Mouse (Mus musculus) gastrocnemius, adult 18-20 months (tissue): ENCODE results near the gene Lrp8. TPM values are rescaled to one million over a fixed set of nuclear protein-coding genes. Genes with fewer than 3 reads are reported as not detected.

Source experiments
- DNase-seq: peaks from one replicate; pipeline ENCODE4 v3.0.0; 2021; ENCODE audit warnings: low spot score
- total RNA-seq, 2 experiments: library from RNA; stranded (reverse); gene quantifications; 2 replicates each; pipeline ENCODE4 v1.2.3; 2021

The Lrp8 gene
- total RNA-seq, 2 experiments from 2014 or later = 0.05 to 0.07 TPM

DNA sequence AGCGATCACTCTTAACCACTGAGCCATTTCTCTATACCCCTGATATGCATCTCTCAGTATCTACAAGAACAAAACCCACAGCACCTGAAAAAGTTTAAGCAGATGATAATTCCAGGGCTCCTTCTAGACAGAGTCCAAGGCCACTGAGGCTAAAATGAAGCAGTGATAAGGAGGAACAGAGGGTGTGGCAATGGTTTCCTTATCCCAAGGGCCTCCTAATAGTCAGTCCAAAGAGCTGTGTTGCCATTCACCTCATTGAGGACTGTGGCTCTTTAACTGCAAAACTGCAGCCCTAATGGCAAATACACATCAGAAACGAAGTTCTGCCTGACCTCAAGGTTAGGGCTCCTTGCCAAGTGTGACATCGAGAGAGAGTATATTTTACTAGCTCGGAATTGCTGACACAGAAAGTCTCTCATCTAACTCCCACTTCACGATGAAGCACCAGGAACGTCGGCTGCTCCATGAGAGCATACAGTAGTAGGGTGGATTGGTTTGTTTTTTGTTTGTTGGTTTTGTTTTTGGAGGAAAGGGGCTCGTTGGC is 119.2 kb downstream of the Lrp8 start:
- DNase-seq = peak; percentile 35

DNA sequence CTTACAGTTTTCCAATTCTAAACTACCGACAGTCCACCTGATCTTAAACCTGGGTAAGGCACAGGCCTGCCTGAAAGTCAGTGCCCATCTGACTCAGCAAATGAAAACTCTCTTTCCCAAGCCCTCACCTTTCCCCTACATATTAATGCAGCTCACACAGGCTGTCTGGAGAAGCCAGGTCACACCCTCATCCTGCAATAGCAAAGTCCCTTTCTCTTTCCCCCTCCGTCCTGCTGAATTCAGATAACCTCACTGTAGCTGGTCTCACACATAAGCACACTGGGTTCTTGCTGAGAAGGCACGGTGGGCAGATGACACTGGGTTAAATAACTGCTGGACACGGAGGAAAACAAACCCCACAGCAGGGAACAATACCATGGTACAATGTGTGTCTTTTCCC is 119.9 kb downstream of the Lrp8 start:
- no peak for DNase-seq

DNA sequence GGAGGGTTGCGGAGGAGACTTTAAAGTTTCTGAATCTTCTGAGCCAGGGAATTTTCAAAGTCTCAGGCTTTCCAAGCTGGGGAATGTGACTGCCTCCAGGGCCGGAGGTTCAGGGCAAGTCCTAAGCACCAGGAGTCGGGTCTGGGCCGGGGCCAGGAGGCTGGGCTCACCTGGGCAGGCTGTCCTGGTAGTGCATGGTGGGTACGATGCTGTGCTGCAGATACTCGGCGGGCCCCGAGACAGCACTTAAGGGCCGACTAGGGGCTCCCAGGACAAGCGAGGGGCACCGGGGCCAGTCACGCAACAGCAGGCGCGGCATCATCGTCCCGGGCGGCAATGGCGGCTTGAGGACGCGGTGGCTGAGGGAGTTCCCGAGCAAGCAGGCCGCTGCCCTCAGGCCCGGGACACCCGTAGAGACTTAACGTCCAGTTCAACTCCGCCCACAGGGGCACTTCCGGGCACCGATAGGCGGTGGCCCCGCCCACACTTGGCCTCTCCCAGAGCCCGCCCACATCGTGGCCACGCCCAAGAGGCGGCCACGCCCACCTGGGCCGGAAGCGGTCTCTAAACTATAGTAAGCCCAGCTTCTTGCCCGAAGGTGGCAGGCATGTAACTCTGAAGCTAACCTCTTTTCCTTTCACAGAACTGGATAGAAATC is 121.2 kb downstream of the Lrp8 start, which contains the start of gene Cpt2:
Cpt2 (minus strand) TSS at position 466 of the 658 bp plus-strand sequence.
- DNase-seq = peak; percentile 96

DNA sequence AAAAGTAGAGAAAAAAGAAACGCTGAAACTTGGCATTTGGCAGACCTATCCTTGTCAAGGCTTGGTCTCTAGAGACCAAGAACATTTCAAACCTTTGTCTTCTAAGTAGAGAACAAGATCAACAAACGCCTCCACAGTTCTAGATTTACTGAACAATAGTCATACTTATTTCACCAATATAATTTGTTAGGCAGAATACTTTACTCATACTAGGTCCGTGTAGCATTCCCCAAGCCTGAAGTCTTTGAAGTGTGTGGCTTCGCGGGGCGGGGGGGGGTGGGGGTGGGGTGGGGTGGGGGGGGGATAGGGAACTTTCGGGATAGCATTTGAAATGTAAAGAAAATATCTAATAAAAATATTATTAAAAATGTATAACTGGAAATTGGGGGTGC is 121.7 kb downstream of the Lrp8 start:
- DNase-seq = no peak

Other genes with a start within 250 kb of the Lrp8 start
- gene Dmrtb1, start 118.0 kb upstream of the Lrp8 start, total RNA-seq = not detected
- 10 to 100 TPM; 25.6 to 32.3 TPM for gene Magoh, start 77.5 kb downstream of the Lrp8 start, total RNA-seq
- gene 0610037L13Rik, start 87.6 kb downstream of the Lrp8 start, total RNA-seq = 10 to 100 TPM; 40.5 to 53.7 TPM
- gene Cpt2, start 121.3 kb downstream of the Lrp8 start, total RNA-seq = 10 to 100 TPM; 64.3 to 67.2 TPM
- gene Slc1a7, start 166.1 kb downstream of the Lrp8 start, total RNA-seq = under 1 TPM in 1 of 2 experiments, not detected in 1; 0.14 TPM